Mouse (Mus musculus) left cerebral cortex, postnatal 4 days (tissue): Measurements from ENCODE around the gene Cep112. TPM values are rescaled to one million over a fixed set of nuclear protein-coding genes. Genes with fewer than 3 reads are reported as not detected.
A peak's percentile ranks its signal among the peaks of the same experiment; 100 is the strongest.

Source experiments
- DNase-seq: peaks from one replicate; pipeline ENCODE4 v3.0.0-alpha.2; 2022
- intact Hi-C: fragments of 180-260 bp; cut with DNase I; formaldehyde crosslinking; loops from one replicate; pipeline ENCODE4 v1.15.1; 2025
- total RNA-seq, 2 experiments: library from RNA; stranded (reverse); gene quantifications; 2 replicates each; pipeline ENCODE4 v1.2.3; 2021

Cep112 gene
- total RNA-seq, 2 experiments from 2014 or later, result 16.1 to 17.7 TPM

DNA sequence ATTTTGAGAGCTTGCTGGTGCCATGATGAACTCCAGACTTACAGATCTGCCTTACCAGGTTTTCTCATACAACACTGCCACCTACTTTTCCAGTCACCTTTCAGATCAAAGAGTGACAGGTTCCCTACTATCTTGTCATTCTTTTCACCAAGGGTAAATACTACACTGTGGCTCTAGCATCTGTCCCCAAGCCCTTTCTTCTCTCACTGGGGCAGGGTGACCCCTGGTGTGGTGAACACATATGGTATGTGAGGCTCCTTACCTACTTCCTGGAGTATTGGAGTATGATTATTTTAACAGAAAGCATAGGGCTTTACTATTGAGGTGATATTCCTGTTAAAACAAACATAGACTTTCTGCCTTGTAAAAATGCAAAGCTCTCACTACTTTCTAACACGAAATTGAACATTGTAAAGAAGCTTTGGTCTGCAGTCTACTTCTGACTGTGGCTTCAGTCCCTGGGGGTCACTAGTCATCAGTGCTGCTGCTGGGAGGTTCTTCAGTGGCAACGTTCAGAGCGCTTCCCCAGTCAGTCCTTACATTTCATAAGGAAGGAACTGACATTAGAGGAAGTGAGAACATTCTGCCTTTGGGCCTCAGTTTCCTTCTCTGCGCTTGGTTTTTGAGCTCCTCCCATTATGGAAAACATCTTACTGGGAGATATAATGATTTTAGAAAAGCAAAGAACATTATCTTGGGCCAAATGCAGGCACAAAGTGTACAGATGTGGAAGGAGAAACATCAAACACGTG is 168.4 kb downstream of the Cep112 start:
- no peak for DNase-seq
- intact Hi-C loops, result no loop called here

DNA sequence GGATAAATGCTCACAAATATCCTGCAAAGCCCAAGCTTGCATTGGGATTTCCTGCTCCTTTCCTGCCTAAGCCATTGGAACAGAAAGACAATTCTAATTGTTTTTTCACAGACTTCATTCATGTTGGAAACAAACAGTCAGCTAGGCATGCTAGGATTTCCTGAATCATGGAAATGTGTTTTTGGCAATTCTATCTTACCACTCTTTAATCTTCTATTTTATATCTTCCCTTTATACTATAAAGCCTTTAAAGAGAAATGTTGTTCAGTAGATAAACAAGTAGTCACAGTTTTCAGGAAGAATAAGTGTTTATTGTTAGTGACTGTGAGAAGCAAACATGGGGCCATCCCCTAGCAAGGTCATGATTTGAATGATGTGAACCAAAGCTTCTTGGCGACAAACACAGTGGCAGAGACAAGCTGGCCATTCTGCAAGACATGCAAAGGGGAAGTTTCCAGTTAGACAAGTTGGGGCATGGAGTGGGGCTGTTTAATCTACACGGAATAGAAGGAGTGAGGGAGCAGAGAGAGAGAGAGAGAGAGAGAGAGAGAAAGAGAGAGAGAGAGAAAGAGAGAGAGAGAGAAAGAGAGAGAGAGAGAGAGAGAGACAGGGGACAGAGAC is 169.1 kb downstream of the Cep112 start:
- intact Hi-C loops, result no loop called here
- DNase-seq, result no peak

DNA sequence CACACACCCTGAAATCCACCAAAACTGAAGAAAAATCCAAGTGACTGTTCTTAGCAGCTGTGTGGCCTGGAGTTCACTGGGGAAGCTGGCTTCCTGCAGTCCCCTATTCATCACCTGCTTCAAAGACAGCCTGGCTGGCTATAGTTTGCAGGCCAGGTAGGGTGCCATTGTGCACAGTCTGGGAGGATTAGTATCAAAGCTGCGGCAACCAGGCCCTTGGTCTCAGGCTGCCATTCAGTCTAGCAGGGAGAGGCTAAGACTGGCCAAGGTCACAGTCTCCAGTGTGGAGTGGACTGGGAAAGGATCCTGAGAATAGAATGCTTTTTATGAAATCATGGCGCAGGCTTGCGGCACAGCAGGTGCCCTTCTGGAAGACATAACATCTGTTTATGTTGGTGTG is 180.3 kb downstream of the Cep112 start:
- intact Hi-C loops, result no loop called here
- DNase-seq, result peak; percentile 62

DNA sequence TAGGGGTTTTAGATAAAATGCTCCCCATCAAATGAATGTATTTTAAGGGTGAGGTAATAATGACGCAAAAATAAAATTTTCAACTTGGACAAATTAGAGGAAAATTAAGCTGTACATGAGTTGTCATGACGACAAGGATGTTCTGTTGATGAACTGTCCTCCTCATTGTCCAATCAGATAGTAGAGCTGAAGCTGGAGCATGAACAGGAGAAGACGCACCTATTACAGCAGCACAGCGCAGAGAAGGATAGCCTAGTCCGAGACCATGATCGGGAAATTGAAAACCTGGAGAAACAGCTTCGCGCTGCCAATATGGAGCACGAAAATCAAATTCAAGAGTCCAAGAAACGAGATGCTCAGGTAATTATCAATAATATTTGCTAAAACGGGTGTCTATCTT is 181.0 kb downstream of the Cep112 start:
- intact Hi-C loops, result no loop called here
- no peak for DNase-seq

DNA sequence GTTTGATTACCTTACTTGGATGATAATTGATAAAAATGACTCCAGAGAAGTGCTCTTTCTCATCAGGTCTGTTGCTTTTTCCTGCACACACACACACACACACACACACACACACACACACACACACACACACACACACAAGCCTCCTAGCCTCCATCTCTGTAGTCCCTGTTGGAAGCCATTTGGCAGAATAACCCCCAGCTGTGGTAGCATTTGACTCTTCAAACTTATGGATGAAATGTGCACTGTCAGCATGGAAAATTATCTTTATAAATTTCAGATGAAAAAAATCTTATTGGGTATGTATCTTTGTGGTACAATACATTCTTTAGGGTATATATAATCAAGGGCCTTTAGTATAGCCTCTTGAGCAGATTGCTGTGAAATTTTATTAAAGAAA is 181.8 kb downstream of the Cep112 start:
- intact Hi-C loops, result no loop called here
- peak; percentile 4 for DNase-seq

DNA sequence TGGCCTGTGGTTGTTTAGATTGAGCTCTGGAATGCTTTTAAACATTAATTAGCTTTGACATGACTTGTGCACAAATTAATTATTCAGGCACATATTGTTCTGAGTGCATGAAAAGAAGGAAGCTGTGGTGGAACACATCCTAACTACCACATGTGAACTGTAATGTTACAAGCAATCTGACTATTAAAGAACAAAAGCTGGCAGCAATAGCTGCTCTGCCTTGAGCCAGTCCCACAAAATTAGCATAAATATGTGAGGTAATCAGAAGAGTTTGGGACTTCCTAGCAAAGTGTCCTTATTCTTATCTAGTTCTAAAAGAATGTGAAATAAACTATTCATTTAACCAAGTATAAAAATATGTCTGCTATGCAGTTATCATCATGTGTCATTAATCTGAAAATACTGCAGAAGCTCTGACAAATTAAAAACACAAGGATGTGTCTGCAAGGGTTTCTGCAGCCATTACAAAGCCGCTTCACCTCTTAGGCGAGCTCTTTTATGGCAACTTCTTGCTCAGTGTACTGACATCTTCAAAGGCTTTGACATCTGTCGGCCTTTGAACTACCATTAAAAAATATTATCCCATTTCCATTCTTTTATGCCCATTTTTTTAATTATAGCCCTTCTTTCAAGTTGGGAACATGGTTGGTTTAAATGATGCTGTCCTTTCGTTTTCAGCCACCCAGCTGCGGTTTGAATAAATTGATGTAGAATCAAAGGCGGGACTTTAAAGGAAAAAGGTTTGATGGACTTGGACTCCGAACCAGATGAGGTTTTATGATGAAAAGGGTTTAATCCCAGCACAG is 195.8 kb downstream of the Cep112 start:
- intact Hi-C loops, result no loop called here
- DNase-seq, result no peak

DNA sequence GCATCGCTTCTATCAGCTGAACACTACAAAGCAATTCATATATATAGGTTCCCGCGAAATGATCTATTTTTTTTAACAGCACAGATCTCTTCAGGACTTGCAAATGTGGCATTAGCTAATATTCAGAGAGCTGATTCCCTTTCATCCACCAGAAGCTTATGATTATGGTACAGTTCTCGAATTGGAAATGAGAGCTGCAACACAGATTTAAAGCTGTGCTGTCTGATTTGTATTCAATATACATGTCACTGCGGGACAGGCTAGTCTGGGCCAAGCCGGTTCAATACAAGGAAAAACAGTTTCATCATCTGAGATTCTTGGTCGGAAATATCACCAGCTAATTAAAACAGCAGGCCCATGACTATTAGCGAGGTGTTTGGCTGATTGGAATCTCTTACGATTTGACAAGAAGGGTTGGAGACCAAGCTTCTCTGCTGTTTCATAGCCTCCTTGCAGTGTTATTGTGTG is 196.5 kb downstream of the Cep112 start:
- DNase-seq, result no peak

DNA sequence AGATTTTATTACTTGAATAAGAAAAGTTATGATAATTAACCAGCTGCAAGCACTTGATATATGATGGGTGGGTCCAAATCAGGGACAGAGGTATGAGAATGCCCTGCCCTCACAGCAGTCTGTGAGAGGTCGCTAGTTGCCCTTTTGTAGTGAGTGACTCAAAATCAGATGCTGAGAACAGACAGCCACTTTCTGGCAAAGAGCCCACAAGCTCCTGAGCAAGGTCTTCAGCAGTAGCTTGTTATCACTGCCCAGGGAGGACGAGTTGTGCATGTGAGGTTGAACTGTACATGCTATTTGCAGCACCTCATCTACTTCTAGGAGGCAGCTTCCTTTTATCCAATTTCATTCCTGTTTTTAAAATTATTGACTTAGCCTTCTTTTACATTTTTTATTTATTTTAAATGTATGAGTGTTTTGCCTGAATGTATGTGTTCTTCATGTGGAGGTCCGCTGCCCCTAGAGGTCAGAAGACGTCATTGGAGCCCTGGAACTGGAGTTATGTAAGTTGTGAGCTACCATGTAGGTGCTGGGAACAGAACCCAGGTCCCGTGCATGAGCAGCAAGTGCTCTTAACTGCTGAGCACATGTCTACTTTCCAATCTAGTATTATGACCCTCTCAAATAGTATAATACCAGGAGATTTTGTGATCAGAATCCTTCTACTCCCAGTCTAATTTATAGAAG is 200.7 kb downstream of the Cep112 start:
- DNase-seq, result peak; percentile 4
- intact Hi-C loops, result no loop called here

More for the DNA sequence above, 196.5 kb downstream of the Cep112 start:
- intact Hi-C loops, result no loop called here

DNA sequence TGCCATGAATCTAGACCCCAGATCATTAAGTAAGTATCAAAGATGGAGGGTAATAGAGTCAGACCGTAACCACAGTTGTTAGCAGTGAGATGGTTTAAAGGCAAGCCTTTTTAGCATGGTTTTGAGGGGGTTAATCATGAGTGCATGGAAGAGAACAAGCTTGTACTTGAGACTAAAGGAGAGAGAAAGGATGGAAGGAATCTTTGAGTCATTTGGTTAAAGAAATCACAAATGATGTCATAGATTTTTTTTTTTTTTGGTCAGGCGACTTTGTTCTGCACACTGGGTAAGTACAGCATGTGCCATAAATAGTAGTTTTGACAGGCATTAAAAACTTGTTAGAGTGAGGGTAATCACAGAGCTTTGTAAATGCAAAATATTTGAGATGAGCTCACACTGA is 212.8 kb downstream of the Cep112 start:
- intact Hi-C loops, result no loop called here
- DNase-seq, result no peak

DNA sequence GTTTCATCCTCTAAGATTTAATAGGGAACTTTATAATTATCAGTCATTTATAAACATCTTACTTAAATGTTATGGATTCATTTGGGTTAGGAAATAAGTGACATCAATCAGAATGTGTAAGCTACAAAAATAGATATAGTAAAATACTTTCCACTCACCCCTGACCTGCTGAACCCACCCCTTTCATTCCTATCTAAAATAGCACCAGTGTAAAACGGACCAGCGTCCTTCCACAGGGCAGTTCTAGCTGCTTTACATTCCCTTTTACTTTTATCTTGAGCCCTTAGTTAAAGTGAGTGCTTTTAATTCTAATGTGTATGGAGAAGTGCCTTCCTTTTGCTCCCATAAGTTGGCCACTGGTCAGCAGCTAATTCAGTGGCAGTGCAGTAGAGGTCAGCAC is 230.6 kb downstream of the Cep112 start:
- DNase-seq, result no peak
- intact Hi-C loops, result no loop called here

DNA sequence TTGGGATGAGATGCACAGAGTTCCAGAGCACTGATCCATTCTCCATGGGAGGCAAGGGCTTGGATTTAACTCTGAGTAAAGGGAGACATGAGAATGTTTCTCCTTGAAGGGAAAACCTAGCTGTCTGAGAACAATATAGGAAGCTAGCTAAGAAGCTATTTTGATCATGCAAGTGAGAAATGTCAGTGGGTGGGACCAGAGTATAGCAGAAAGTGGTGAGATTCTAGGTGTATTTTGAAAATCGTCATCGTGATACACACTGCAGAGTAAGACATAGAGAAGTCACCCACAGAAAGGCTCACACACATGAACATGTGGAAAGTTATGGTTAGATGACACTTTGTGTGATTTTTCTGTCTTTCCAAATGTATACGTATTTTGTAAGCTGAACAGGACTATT is 257.0 kb downstream of the Cep112 start:
- intact Hi-C loops, result no loop called here
- DNase-seq, result no peak

DNA sequence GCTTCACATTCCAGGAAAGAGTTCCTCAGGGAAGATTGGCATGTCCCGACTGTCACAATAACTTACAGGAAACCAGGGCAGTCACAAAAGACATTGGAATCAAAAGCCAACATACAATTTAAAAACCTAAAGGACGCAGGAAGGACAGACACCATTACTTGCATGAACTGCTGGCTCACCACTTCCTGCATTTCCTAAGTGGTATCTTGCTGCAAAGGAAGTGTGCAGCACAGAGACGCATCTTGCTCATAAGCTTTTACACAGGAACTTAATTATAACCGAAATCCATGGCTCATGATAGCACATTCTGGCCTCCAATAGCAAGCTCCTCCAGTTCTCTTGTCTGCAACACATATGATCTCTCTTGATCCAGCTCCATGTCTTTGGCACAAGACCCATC is 271.6 kb downstream of the Cep112 start:
- intact Hi-C loops, result no loop called here
- no peak for DNase-seq

DNA sequence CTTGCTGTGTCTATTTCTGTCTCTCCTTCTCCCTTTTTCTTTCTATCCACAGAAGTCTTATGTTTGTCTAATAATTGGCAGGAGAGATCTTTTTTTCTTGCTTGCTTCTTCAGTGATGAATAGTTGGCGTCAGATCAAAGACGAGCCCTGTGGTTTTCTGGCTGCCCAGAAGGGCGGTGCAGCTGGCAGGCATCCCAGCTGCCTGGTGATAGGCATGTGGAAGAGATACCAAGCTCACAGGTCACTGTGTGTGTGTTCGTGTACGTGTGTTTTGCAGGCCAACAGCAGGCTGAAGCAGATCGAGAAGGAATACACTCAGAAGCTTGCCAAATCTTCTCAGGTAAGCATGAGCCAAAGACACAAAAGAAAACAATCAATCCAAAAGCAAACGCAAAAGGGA is 327.3 kb downstream of the Cep112 start:
- intact Hi-C loops, result no loop called here
- peak; percentile 75 for DNase-seq

DNA sequence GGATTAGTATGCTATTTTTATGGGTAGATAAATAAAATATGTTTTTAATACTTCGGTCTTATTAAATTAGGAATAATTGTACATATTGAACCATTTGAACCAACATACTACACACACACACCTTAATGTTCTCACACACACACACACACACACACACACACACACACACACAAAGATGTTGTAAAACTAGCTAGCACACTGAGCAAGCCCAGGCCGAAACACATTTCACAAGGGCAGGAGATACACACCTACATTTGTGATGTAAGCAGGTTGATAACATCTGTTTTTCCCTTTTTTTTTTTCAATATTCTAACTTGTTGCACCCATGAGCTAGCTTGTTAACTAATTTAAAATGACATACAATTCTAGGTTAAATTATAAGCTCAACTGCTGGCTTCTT is 327.8 kb downstream of the Cep112 start:
- DNase-seq, result no peak
- intact Hi-C loops, result no loop called here

DNA sequence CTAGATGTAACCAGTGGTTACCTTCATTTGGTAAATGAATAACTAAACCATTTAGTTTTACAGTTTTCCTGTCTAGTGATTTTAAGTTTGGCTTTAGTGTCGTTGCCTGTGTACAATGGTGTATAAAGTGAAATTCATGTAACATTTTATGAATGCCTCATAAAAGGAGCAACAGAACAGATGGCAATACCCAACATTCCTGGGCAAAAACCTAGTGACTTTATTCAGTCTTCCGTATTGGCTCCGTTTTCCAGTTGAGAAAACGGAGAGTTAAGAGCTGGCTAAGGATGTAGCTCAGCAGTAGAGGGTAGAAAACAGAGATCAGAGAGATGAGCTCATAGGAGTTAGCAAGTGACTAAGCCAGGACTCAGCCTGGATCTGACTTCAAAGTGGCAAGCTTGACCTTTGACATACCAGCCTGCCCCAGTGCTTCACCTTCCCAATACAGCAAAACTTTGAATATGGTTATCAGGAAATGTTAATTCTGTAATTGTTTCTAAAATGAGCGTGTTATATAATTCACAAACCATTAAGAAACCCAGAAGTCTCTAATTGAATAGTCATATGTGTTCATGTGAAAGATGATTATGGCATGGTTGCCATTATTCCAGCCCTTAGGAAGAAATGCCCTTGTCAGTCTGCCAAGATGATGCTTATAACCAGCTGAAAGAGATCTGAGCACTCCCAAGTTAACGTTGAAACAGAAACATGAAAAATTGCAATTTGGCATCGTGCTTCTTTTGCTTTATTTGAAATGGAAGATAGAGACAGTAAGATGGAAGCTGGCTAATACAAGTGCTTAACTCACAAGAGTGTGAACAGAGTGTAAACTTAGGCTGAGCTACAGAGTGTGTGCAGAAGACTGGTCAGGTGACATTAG is 328.6 kb downstream of the Cep112 start:
- no peak for DNase-seq
- intact Hi-C loops, result no loop called here

DNA sequence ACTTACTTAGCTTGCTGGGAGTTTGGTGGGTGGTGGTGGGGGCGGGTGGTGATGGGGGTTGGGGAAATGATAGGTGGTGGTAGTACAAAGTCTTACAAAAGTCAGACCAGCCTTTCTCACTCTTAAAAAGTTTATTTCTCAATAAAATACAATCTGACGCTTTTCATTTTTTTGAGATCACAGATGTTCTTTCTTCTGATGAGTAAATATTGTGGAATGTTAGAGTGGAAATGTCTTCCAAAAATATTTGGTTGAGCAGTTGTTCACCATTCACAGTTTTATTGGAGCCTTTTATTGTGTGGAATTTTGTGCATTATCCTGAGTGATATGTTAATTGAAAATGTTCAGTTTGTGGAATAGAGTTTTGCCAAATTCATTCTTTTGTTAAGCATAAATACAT is 332.2 kb downstream of the Cep112 start:
- intact Hi-C loops, result no loop called here
- no peak for DNase-seq

DNA sequence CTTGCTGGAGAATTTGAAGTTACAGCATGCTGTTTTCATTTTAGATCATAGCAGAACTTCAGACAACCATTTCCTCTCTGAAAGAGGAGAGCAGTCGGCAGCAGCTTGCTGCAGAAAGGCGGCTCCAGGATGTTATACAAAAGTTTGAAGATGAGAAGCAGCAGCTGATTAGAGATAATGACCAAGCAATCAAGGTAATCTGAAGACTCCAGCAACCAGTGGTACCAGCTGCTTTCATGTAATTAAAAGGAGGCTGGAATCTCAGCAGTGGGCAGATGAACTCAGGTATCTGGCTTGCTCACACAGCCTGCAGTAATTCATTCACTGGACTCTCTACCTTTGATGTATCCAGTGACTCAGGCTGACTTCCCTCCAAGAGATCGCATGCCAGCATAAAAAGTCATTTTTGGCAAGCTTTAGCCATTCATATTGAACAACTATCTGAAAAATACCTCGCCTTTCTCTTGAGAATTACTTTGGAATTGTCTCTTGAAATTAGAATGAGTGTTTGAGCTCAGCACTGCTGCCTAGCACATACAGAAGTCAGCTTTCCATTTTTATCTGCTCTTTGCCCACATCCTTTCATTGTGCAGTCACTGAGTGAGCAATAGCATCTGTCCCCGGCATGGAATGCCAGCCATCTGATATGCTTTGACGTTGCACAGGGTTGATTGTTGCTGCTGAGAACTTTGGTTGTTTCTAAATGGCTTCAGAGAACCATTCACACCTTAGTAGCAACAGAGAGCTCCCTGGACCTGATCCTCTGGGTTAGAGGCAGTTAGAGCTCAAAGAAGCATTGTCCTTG is 332.8 kb downstream of the Cep112 start:
- DNase-seq, result no peak
- intact Hi-C loops, result no loop called here

DNA sequence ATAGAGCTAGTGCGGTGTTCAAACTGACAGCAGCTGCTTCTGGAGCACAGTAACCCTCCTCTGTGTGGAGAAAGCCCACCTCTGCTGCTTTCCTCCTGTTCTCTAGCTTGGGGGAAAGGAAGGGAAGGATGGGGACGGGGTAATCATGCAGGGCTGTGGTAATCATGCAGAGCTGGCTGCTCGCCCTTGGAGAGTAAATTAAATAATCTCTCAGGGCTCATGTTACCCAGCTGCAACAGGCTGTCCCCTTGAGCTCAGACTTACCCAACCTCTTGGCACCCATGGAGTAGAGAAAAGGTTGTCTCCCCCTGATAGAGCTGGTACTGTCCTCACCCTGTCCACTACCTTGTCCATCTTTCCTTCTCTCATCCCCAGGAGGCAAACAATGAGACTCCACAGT is 345.1 kb downstream of the Cep112 start:
- intact Hi-C loops, result no loop called here
- DNase-seq, result no peak

DNA sequence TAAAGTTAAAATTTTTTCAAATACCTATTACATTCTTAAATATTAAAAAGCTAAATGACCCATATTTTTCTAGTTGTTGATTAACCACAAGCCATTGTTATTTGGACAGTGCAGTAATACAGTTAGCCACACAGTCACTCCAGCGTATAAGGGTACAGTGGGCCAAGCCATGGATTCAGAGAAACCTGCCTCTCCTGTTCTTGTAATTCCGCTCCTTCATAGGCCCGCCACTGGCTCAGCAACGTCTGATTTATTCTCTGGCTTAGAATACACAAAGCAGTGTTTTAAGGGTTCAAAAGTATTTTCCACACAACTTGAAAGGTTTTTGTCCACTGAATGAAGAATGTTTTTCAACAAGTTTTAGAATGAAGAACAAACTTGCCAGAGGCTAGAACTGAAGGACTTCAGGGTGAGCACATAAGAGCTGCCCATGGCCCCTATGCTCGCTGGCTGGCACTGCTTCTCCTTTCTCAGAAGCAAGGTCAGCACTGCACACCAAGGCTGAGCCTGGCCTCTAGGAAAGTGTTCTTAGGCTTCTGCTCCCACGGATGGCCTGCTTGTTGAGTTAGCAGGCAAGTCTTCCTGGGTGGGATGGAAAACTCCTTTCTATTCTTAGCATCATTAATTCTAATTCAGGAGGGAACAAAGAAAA is 349.2 kb downstream of the Cep112 start:
- DNase-seq, result no peak
- intact Hi-C loops, result no loop called here
